Mouse (Mus musculus) kidney, embryonic 15.5 days (tissue): ENCODE data around the gene Ubxn7. TPM values are rescaled to one million over a fixed set of nuclear protein-coding genes. Genes with fewer than 3 reads are reported as not detected.

Experiments used
- ATAC-seq: fragments of 200-750 bp; cut with Nextera tagmentation; replicated peaks from 2 replicates; pipeline ENCODE4 v1.8.0; 2017; ENCODE audit warnings: moderate TSS enrichment; ENCODE audit not compliant: low FRiP score
- H3K27ac ChIP-seq: fragments of 300-500 bp; sonication (generic); 2 replicates; pipeline ENCODE4 v1.5.1; 2015; ENCODE audit warnings: mild to moderate bottlenecking, inconsistent platforms
- H3K27me3 ChIP-seq: fragments of 300-500 bp; sonication (generic); 2 replicates; pipeline ENCODE4 v1.6.1; 2015; ENCODE audit warnings: inconsistent platforms
- H3K36me3 ChIP-seq: fragments of 300-500 bp; sonication (generic); 2 replicates; pipeline ENCODE4 v1.6.1; 2015; ENCODE audit warnings: inconsistent platforms
- H3K4me1 ChIP-seq: fragments of 300-500 bp; sonication (generic); 2 replicates; pipeline ENCODE4 v1.6.1; 2015; ENCODE audit warnings: inconsistent platforms
- H3K4me2 ChIP-seq: fragments of 300-500 bp; sonication (generic); 2 replicates; pipeline ENCODE4 v1.6.1; 2015; ENCODE audit warnings: moderate library complexity, mild to moderate bottlenecking, inconsistent platforms
- H3K4me3 ChIP-seq: fragments of 300-500 bp; sonication (generic); replicated peaks from 2 replicates; pipeline ENCODE4 v1.5.1; 2015; ENCODE audit warnings: mild to moderate bottlenecking, inconsistent platforms
- H3K9ac ChIP-seq: fragments of 300-500 bp; sonication (generic); 2 replicates; pipeline ENCODE4 v1.6.1; 2015; ENCODE audit warnings: mild to moderate bottlenecking, inconsistent platforms
- H3K9me3 ChIP-seq: fragments of 300-500 bp; sonication (generic); replicated peaks from 2 replicates; pipeline ENCODE4 v1.6.1; 2016; ENCODE audit warnings: inconsistent platforms
- WGBS: fragments of 180-500 bp; shearing (Covaris S2); methylation state at CpG from one replicate; pipeline ENCODE4 v1.1.7; 2015; ENCODE audit warnings: mixed read lengths; 5-methylcytosine and 5-hydroxymethylcytosine counted together
- polyA plus RNA-seq: library from polyadenylated mRNA; unstranded; fragments of >200 nt; fragmentation: Nextera tagmentation; extraction: Ambion mirVana; gene quantifications from 2 replicates; pipeline ENCODE4 v1.2.1, GENCODE M21; 2015

Gene Ubxn7
- polyA plus RNA-seq, 1 experiment from 2014 or later, result 27.3 TPM

- 83% methylated on average over 3 of the region's 3 CpGs for WGBS
- Histone ChIP-seq H3K27me3 (no peaks in the 10 kb centered on the region), H3K4me3 (no peak overlapping the region), H3K9me3 (no peaks in the 10 kb centered on the region), H3K4me2 (no peak overlapping the region), H3K9ac (no peak overlapping the region), H3K27ac (no peak overlapping the region), H3K36me3 (peaks cover 79% of the 10 kb centered on the region), H3K4me1 (no peaks in the 10 kb centered on the region)
- no peak for ATAC-seq
Measured at GRCm38 (mm10) chr16:32386826-32387225, 54.8 kb downstream of the Ubxn7 start.

GRCm38 (mm10) chr16:32389049-32389448 lies 57.0 kb downstream of the Ubxn7 start:
- no peaks in the 10 kb centered on the region for H3K27me3 ChIP-seq
- no peak overlapping the region for H3K9ac ChIP-seq
- peaks cover 73% of the 10 kb centered on the region for H3K36me3 ChIP-seq
- no peaks in the 10 kb centered on the region for H3K4me1 ChIP-seq
- no peak overlapping the region for H3K27ac ChIP-seq
- ATAC-seq, result no peak
- no peak overlapping the region for H3K4me2 ChIP-seq
- H3K4me3 ChIP-seq, result no peak overlapping the region
- H3K9me3 ChIP-seq, result no peaks in the 10 kb centered on the region

- H3K9me3 ChIP-seq, result no peaks in the 10 kb centered on the region
- no peak overlapping the region for H3K9ac ChIP-seq
- H3K4me3 ChIP-seq, result no peak overlapping the region
- WGBS, result 85% methylated on average over 3 of the region's 3 CpGs
- ATAC-seq, result no peak
- no peak overlapping the region for H3K27ac ChIP-seq
- H3K4me1 ChIP-seq, result no peaks in the 10 kb centered on the region
- H3K27me3 ChIP-seq, result no peaks in the 10 kb centered on the region
- H3K36me3 ChIP-seq, result peaks cover 70% of the 10 kb centered on the region
- H3K4me2 ChIP-seq, result no peak overlapping the region
Measured at GRCm38 (mm10) chr16:32389841-32390240, 57.8 kb downstream of the Ubxn7 start.

GRCm38 (mm10) chr16:32390882-32391281 lies 58.8 kb downstream of the Ubxn7 start:
- H3K4me1 ChIP-seq, result 0 out of 2 replicates have a peak, but pooled peaks cover under 1% of the 10 kb centered on the region
- no peak overlapping the region for H3K27ac ChIP-seq
- H3K36me3 ChIP-seq, result peaks cover 61% of the 10 kb centered on the region
- no peaks in the 10 kb centered on the region for H3K9me3 ChIP-seq
- no peak overlapping the region for H3K4me3 ChIP-seq
- H3K27me3 ChIP-seq, result no peaks in the 10 kb centered on the region
- H3K9ac ChIP-seq, result no peak overlapping the region
- WGBS, result 96% methylated on average over 3 of the region's 3 CpGs
- ATAC-seq, result no peak
- H3K4me2 ChIP-seq, result no peak overlapping the region

GRCm38 (mm10) chr16:32395679-32396540 lies 63.9 kb downstream of the Ubxn7 start:
- no peak for ATAC-seq

GRCm38 (mm10) chr16:32396541-32396835 lies 64.4 kb downstream of the Ubxn7 start:
- Histone ChIP-seq H3K27ac (peak overlapping the region; percentile 48; the same call in 1 of the 2 replicates), H3K4me2 (no peak overlapping the region), H3K36me3 (peaks cover 19% of the 10 kb centered on the region), H3K9ac (no peak overlapping the region), H3K9me3 (no peaks in the 10 kb centered on the region), H3K27me3 (no peaks in the 10 kb centered on the region), H3K4me3 (no peak overlapping the region), H3K4me1 (0 out of 2 replicates have a peak, but pooled peaks cover 2% of the 10 kb centered on the region)
- 60% methylated on average over 3 of the region's 3 CpGs for WGBS
- ATAC-seq, result no peak

More at GRCm38 (mm10) chr16:32395679-32396540, 63.9 kb downstream of the Ubxn7 start:
- Histone ChIP-seq H3K9ac (no peak overlapping the region), H3K4me2 (no peak overlapping the region), H3K27ac (peak overlapping the region; percentile 48; the same call in 1 of the 2 replicates), H3K4me3 (no peak overlapping the region), H3K4me1 (0 out of 2 replicates have a peak, but pooled peaks cover 2% of the 10 kb centered on the region), H3K36me3 (peaks cover 25% of the 10 kb centered on the region), H3K9me3 (no peaks in the 10 kb centered on the region), H3K27me3 (no peaks in the 10 kb centered on the region)
- 63% methylated on average over 6 of the region's 6 CpGs for WGBS

- H3K4me3 ChIP-seq, result no peak overlapping the region
- H3K27me3 ChIP-seq, result no peaks in the 10 kb centered on the region
- no peak for ATAC-seq
- H3K36me3 ChIP-seq, result peaks cover 6% of the 10 kb centered on the region; the same call in 1 of the 2 replicates
- 67% methylated on average over 3 of the region's 3 CpGs for WGBS
- H3K4me1 ChIP-seq, result 0 out of 2 replicates have a peak, but pooled peaks cover 2% of the 10 kb centered on the region
- no peak overlapping the region for H3K4me2 ChIP-seq
- no peak overlapping the region for H3K9ac ChIP-seq
- no peaks in the 10 kb centered on the region for H3K9me3 ChIP-seq
- no peak overlapping the region for H3K27ac ChIP-seq
Measured at GRCm38 (mm10) chr16:32398206-32398605, 66.1 kb downstream of the Ubxn7 start.

GRCm38 (mm10) chr16:32400267-32400666 lies 68.2 kb downstream of the Ubxn7 start, which contains the start of gene Tm4sf19:
Gene Tm4sf19, plus strand, starts transcription at chr16:32400506.
- no peak for ATAC-seq
- H3K27me3 ChIP-seq, result no peaks in the 10 kb centered on the region
- H3K4me2 ChIP-seq, result no peak within 1 kb of the TSS
- WGBS, result 76% methylated on average over 7 of the region's 7 CpGs
- H3K9me3 ChIP-seq, result no peaks in the 10 kb centered on the region
- no peak within 1 kb of the TSS for H3K27ac ChIP-seq
- no peak within 1 kb of the TSS for H3K4me3 ChIP-seq
- no peak within 1 kb of the TSS for H3K9ac ChIP-seq
- H3K36me3 ChIP-seq, result no peaks in the 10 kb centered on the region
- H3K4me1 ChIP-seq, result 0 out of 2 replicates have a peak, but pooled peaks cover 2% of the 10 kb centered on the region

GRCm38 (mm10) chr16:32401335-32401965 lies 69.4 kb downstream of the Ubxn7 start:
- Histone ChIP-seq H3K27ac (no peak overlapping the region), H3K4me2 (no peak overlapping the region), H3K27me3 (no peaks in the 10 kb centered on the region), H3K9ac (no peak overlapping the region), H3K4me3 (no peak overlapping the region), H3K36me3 (no peaks in the 10 kb centered on the region), H3K9me3 (no peaks in the 10 kb centered on the region), H3K4me1 (no peaks in the 10 kb centered on the region)
- WGBS, result 79% methylated on average over 9 of the region's 9 CpGs
- ATAC-seq, result no peak

GRCm38 (mm10) chr16:32402818-32403217 lies 70.8 kb downstream of the Ubxn7 start:
- Histone ChIP-seq H3K9ac (no peak overlapping the region), H3K36me3 (no peaks in the 10 kb centered on the region), H3K9me3 (no peaks in the 10 kb centered on the region), H3K27me3 (no peaks in the 10 kb centered on the region), H3K4me3 (no peak overlapping the region), H3K27ac (no peak overlapping the region), H3K4me2 (no peak overlapping the region), H3K4me1 (no peaks in the 10 kb centered on the region)
- ATAC-seq, result no peak
- WGBS, result 82% methylated on average over 3 of the region's 3 CpGs

- Histone ChIP-seq H3K27me3 (no peaks in the 10 kb centered on the region), H3K4me2 (no peak overlapping the region), H3K9me3 (no peaks in the 10 kb centered on the region), H3K4me1 (no peaks in the 10 kb centered on the region), H3K36me3 (no peaks in the 10 kb centered on the region), H3K27ac (no peak overlapping the region), H3K9ac (no peak overlapping the region), H3K4me3 (no peak overlapping the region)
- 93% methylated on average over 9 of the region's 9 CpGs for WGBS
- no peak for ATAC-seq
Measured at GRCm38 (mm10) chr16:32405716-32406115, 73.7 kb downstream of the Ubxn7 start.

- Histone ChIP-seq H3K9ac (no peak overlapping the region), H3K36me3 (no peaks in the 10 kb centered on the region), H3K4me3 (no peak overlapping the region), H3K9me3 (no peaks in the 10 kb centered on the region), H3K4me1 (no peaks in the 10 kb centered on the region), H3K27ac (no peak overlapping the region), H3K4me2 (no peak overlapping the region), H3K27me3 (no peaks in the 10 kb centered on the region)
- 66% methylated on average over 6 of the region's 6 CpGs for WGBS
- no peak for ATAC-seq
Measured at GRCm38 (mm10) chr16:32406671-32407070, 74.6 kb downstream of the Ubxn7 start.
